ENCODE assay signal across 23 mouse cellular contexts in genomic region chr7:3228881-3229280, GRCm38 (mm10). TPM values are rescaled to one million over a fixed set of nuclear protein-coding genes. Genes with fewer than 3 reads are reported as not detected.
A peak's percentile ranks its signal among the peaks of the same experiment; 100 is the strongest.
DNase-seq lines count a peak whose midpoint lies in the region; ATAC-seq and TF ChIP-seq lines count a peak whose summit lies in the region.
"Had no signal": no experiment of that assay in that cellular context is flagged by ENCODE, and none has a peak within 500 bp of the region (broad histone marks: within the 10 kb centered on the region; RNA-seq: fewer than 3 reads in every experiment).

No protein-coding gene starts in this region.

- H3K4me3 ChIP-seq in liver, adult 2 months (ENCODE audit: insufficient read depth, low read depth, low read length): no peak overlapping the region
- no peak overlapping the region for H3K4me3 ChIP-seq in liver, postnatal 0 days (ENCODE audit: low read depth, low read length)
- no peak overlapping the region for H3K4me3 ChIP-seq in liver, embryonic 12.5 days

- TF ChIP-seq CTCF in liver, adult 2 months (IDR thresholded peaks at IDR 0.05; ENCODE audit: low read depth, low read length): no peak
- TF ChIP-seq CTCF in liver, postnatal 0 days (IDR thresholded peaks at IDR 0.05; ENCODE audit: low read depth): no peak

- no peak overlapping the region for H3K4me2 ChIP-seq in liver, postnatal 0 days (ENCODE audit: low read depth, low read length)
- no peak overlapping the region for H3K4me2 ChIP-seq in liver, embryonic 12.5 days

- TF ChIP-seq POLR2A in liver, adult 2 months (IDR thresholded peaks at IDR 0.05; ENCODE audit: extremely low read depth, insufficient read depth, low read length): no peak

- DNase-seq in liver, adult 2 months (ENCODE audit: extremely low read depth, low read depth, low spot score): peak; percentile 92
- DNase-seq in liver: no peak
- no peak for DNase-seq in liver, postnatal 0 days
- DNase-seq: adrenal gland, adult 2 months; adrenal gland, adult 8-10 months; adrenal gland, postnatal 10 days; adrenal gland, postnatal 14 days; adrenal gland, postnatal 25 days; adrenal gland, postnatal 36 days; B cell, adult 2 months; cerebellum, adult 11 months; cerebellum, adult 11-12 months; cerebellum, adult 18-20 months had no signal

- peaks cover 17% of the 10 kb centered on the region for H3K4me1 ChIP-seq in liver, adult 2 months (ENCODE audit: control insufficient read depth, insufficient read depth, low read length)
- H3K4me1 ChIP-seq in liver, postnatal 0 days (ENCODE audit: insufficient read depth): no peaks in the 10 kb centered on the region; the same call in 1 of the 2 replicates
- no peaks in the 10 kb centered on the region for H3K4me1 ChIP-seq in liver, embryonic 12.5 days

- no peaks in the 10 kb centered on the region for H3K9me3 ChIP-seq in liver, postnatal 0 days (ENCODE audit: low read length)
- no peaks in the 10 kb centered on the region for H3K9me3 ChIP-seq in liver, embryonic 12.5 days (replicated peaks)
- H3K9me3 ChIP-seq: G1E had no signal

- peak overlapping the region; percentile 90 for H3K27ac ChIP-seq in liver, adult 2 months (replicated peaks; ENCODE audit: insufficient read depth, low read depth, low read length)
- H3K27ac ChIP-seq in liver, postnatal 0 days (ENCODE audit: low read depth): peak overlapping the region; percentile 97
- no peak overlapping the region for H3K27ac ChIP-seq in liver, embryonic 12.5 days

- no peak for ATAC-seq in liver, postnatal 0 days
- no peak for ATAC-seq in liver, embryonic 12.5 days
- ATAC-seq: activated CD4-positive, CD25-positive, alpha-beta regulatory T cell, adult 4 months; CD4-positive, CD25-positive, alpha-beta regulatory T cell, adult 4 months; Patski had no signal

- peaks cover 9% of the 10 kb centered on the region for H3K36me3 ChIP-seq in liver, adult 2 months (ENCODE audit: control insufficient read depth, insufficient read depth, low read length)
- H3K36me3 ChIP-seq in liver, postnatal 0 days (replicated peaks; ENCODE audit: insufficient read depth, low read length): peaks cover 24% of the 10 kb centered on the region
- H3K36me3 ChIP-seq in liver, embryonic 12.5 days: no peaks in the 10 kb centered on the region
- H3K36me3 ChIP-seq: G1E had no signal

- TF ChIP-seq EP300 in liver, postnatal 0 days (IDR thresholded peaks at IDR 0.05; ENCODE audit: low read depth): no peak

- no peaks in the 10 kb centered on the region for H3K27me3 ChIP-seq in liver, adult 2 months (ENCODE audit: control insufficient read depth, insufficient read depth, low read length)
- H3K27me3 ChIP-seq in liver, postnatal 0 days (ENCODE audit: insufficient read depth, low read length): no peaks in the 10 kb centered on the region
- H3K27me3 ChIP-seq in liver, embryonic 12.5 days (replicated peaks): no peaks in the 10 kb centered on the region
- H3K27me3 ChIP-seq: CH12.LX, Patski had no signal

- no peaks in the 10 kb centered on the region; the same call in 1 of the 2 replicates for H3K79me2 ChIP-seq in liver, adult 2 months (ENCODE audit: control insufficient read depth, insufficient read depth, low read length)

- H3K9ac ChIP-seq in liver, adult 2 months (ENCODE audit: low read depth, low read length): no peak overlapping the region
- H3K9ac ChIP-seq in liver, postnatal 0 days (replicated peaks): no peak overlapping the region
- H3K9ac ChIP-seq in liver, embryonic 12.5 days: no peak overlapping the region

RNA-seq across cellular contexts. Expression of gene Nlrp12, which starts 20.7 kb away (rescaled TPM):
- total RNA-seq in liver, adult 2 months (2014; rRNA removed): 5.8 and 7.0 TPM in 2 replicates
- polyA plus RNA-seq in liver, adult 2 months (2012; rRNA removed): 1.4 and 2.6 TPM in 2 replicates
- 4.2 and 5.1 TPM in 2 replicates for polyA plus RNA-seq in liver, postnatal 0 days (2015; fragmentation: Nextera tagmentation; extraction: Ambion mirVana)
- 0.07 TPM in 1 of 2 replicates, not detected in the other for polyA plus RNA-seq in liver, embryonic 12.5 days (2016; fragmentation: Nextera tagmentation; extraction: Ambion mirVana)
- total RNA-seq: adrenal gland, adult 2 months; adrenal gland, postnatal 25 days; CH12.LX; MEL had no signal
- polyA plus RNA-seq: brain, embryonic 14.5 days; CD4-positive, CD25-positive, alpha-beta regulatory T cell, adult 4 months; G1E; Patski had no signal

RNA-seq across cellular contexts. Expression of gene AU018091, which starts 59.9 kb away (rescaled TPM):
- not detected in 2 replicates for total RNA-seq in liver, adult 2 months (2014; rRNA removed)
- not detected in 2 replicates for polyA plus RNA-seq in liver, adult 2 months (2012; rRNA removed)
- polyA plus RNA-seq in liver, postnatal 0 days (2015; fragmentation: Nextera tagmentation; extraction: Ambion mirVana): not detected in 2 replicates
- polyA plus RNA-seq in liver, embryonic 12.5 days (2016; fragmentation: Nextera tagmentation; extraction: Ambion mirVana): not detected in 2 replicates
- total RNA-seq: adrenal gland, adult 18-20 months; adrenal gland, adult 2 months; adrenal gland, adult 8-10 months; adrenal gland, postnatal 10 days; adrenal gland, postnatal 14 days; adrenal gland, postnatal 25 days; adrenal gland, postnatal 36 days; adrenal gland, postnatal 4 days; MEL had no signal
- polyA plus RNA-seq: activated CD4-positive, CD25-positive, alpha-beta regulatory T cell, adult 4 months; adrenal gland, adult 2 months; CD4-positive, CD25-positive, alpha-beta regulatory T cell, adult 4 months; G1E had no signal

RNA-seq across cellular contexts. Expression of gene Myadm, which starts 60.0 kb away (rescaled TPM):
- total RNA-seq in liver, adult 2 months (2014; rRNA removed): 6.6 and 9.6 TPM in 2 replicates
- 54.8 and 63.0 TPM in 2 replicates for polyA plus RNA-seq in liver, adult 2 months (2012; rRNA removed)
- polyA plus RNA-seq in liver, postnatal 0 days (2015; fragmentation: Nextera tagmentation; extraction: Ambion mirVana): 38.6 and 40.7 TPM in 2 replicates
- 16.6 and 17.5 TPM in 2 replicates for polyA plus RNA-seq in liver, embryonic 12.5 days (2016; fragmentation: Nextera tagmentation; extraction: Ambion mirVana)
- polyA plus RNA-seq: G1E had no signal
